Mouse (Mus musculus): ENCODE data around the gene Olfr1301. TPM values are rescaled to one million over a fixed set of nuclear protein-coding genes. Genes with fewer than 3 reads are reported as not detected.

Gene Olfr1301
- not detected for total RNA-seq (2022)

GRCm38 (mm10) chr2:111750706-111751105 is at the start of gene Olfr1301:
TSS of gene Olfr1301 (plus strand) at chr2:111751006.
- DNase-seq (ENCODE audit: low spot score in 2 of 2) = no peak

- DNase-seq (ENCODE audit: low spot score in 2 of 2) = no peak
These were observed 24.1 kb upstream of the Olfr1301 start for GRCm38 (mm10) chr2:111726739-111727138.

GRCm38 (mm10) chr2:111777129-111777528 is 26.3 kb downstream of the Olfr1301 start, which contains the start of gene Olfr1302:
TSS of gene Olfr1302 (plus strand) at chr2:111777429.
- no peak for DNase-seq (ENCODE audit: low spot score in 2 of 2)

Other genes with a start within 250 kb of the Olfr1301 start
- not detected for gene Olfr1293-ps, start 225.8 kb upstream of the Olfr1301 start, total RNA-seq (2022)
- gene Olfr1294, start 210.7 kb upstream of the Olfr1301 start, total RNA-seq (2022) = not detected
- gene Olfr1295, start 181.3 kb upstream of the Olfr1301 start, total RNA-seq (2022) = not detected
- not detected for gene Olfr1297, start 124.5 kb upstream of the Olfr1301 start, total RNA-seq (2022)
- not detected for gene Olfr1298, start 101.8 kb upstream of the Olfr1301 start, total RNA-seq (2022)
- gene Olfr1299, start 89.6 kb upstream of the Olfr1301 start, total RNA-seq (2022) = not detected
- not detected for gene Olfr1302, start 26.4 kb downstream of the Olfr1301 start, total RNA-seq (2022)
- not detected for gene Olfr1303, start 69.3 kb downstream of the Olfr1301 start, total RNA-seq (2022)
- not detected for gene Olfr1305, start 126.1 kb downstream of the Olfr1301 start, total RNA-seq (2022)
- not detected for gene Olfr1306, start 165.3 kb downstream of the Olfr1301 start, total RNA-seq (2022)
- under 1 TPM; 0.02 to 0.04 (median 0.03) TPM for gene Olfr1307, start 198.4 kb downstream of the Olfr1301 start, total RNA-seq (2022)
- gene Olfr1308, start 213.9 kb downstream of the Olfr1301 start, total RNA-seq (2022) = not detected
- not detected for gene Olfr1309, start 239.3 kb downstream of the Olfr1301 start, total RNA-seq (2022)

All from left cerebral cortex, adult 8-10 months (tissue).